Mouse (Mus musculus) gastrocnemius, adult 8-10 months (tissue): Measurements from ENCODE around the gene Gpnmb. TPM values are rescaled to one million over a fixed set of nuclear protein-coding genes. Genes with fewer than 3 reads are reported as not detected.

Source experiments
- DNase-seq, 2 experiments: peaks; one replicate each; pipeline ENCODE4 v3.0.0; 2022; ENCODE audit warnings: low spot score in 2 of 2
- total RNA-seq, 4 experiments: library from RNA; stranded (reverse); gene quantifications; 2 replicates each; pipeline ENCODE4 v1.2.4; 2022

Gene Gpnmb
- total RNA-seq, 4 experiments from 2014 or later = 1.1 to 3.6 (median 1.7) TPM

GRCm38 (mm10) chr6:49096933-49097461 is 60.7 kb downstream of the Gpnmb start:
- peak; percentile 75 to 84 for DNase-seq

GRCm38 (mm10) chr6:49097596-49098110 is 61.3 kb downstream of the Gpnmb start:
- DNase-seq = peak in 1 of 2 experiments; percentile 28

- no peak for DNase-seq
Observed at GRCm38 (mm10) chr6:49099086-49099485, 62.7 kb downstream of the Gpnmb start.

- DNase-seq = no peak
Observed at GRCm38 (mm10) chr6:49106746-49107500, 70.6 kb downstream of the Gpnmb start.

- no peak for DNase-seq
Observed at GRCm38 (mm10) chr6:49109196-49109595, 72.8 kb downstream of the Gpnmb start.

GRCm38 (mm10) chr6:49113895-49114294 is 77.5 kb downstream of the Gpnmb start:
- DNase-seq = no peak

- DNase-seq = no peak
Observed at GRCm38 (mm10) chr6:49114457-49114856, 78.1 kb downstream of the Gpnmb start.

GRCm38 (mm10) chr6:49115550-49115949 is 79.2 kb downstream of the Gpnmb start:
- DNase-seq = no peak

- no peak for DNase-seq
Observed at GRCm38 (mm10) chr6:49116241-49116640, 79.9 kb downstream of the Gpnmb start.

GRCm38 (mm10) chr6:49118446-49118845 is 82.1 kb downstream of the Gpnmb start:
- DNase-seq = no peak

- DNase-seq = no peak
Observed at GRCm38 (mm10) chr6:49119462-49120135, 83.3 kb downstream of the Gpnmb start.

- no peak for DNase-seq
Observed at GRCm38 (mm10) chr6:49120370-49120769, 84.0 kb downstream of the Gpnmb start.

Other genes starting within 250 kb of the Gpnmb start
- 1 to 10 TPM; 1.3 to 4.8 (median 2.7) TPM for gene Tmem176a, start 195.6 kb upstream of the Gpnmb start, total RNA-seq
- gene Tmem176b, start 195.1 kb upstream of the Gpnmb start, total RNA-seq = 10 to 100 TPM in 1 of 4 experiments, 1 to 10 TPM in 3; 4.1 to 10.1 (median 7.2) TPM
- gene Aoc1, start 163.7 kb upstream of the Gpnmb start, total RNA-seq = not detected
- gene 1600015I10Rik, start 106.7 kb upstream of the Gpnmb start, total RNA-seq = not detected
- gene Doxl2, start 61.6 kb upstream of the Gpnmb start, total RNA-seq = not detected
- not detected for gene Svs1, start 49.7 kb upstream of the Gpnmb start, total RNA-seq
- 10 to 100 TPM; 42.6 to 60.3 (median 52.1) TPM for gene Malsu1, start 37.2 kb downstream of the Gpnmb start, total RNA-seq
- gene Igf2bp3, start 178.4 kb downstream of the Gpnmb start, total RNA-seq = under 1 TPM; 0.10 to 0.19 (median 0.16) TPM
- 10 to 100 TPM; 11.4 to 15.3 (median 14.3) TPM for gene Tra2a, start 227.5 kb downstream of the Gpnmb start, total RNA-seq